Mouse (Mus musculus) erythroblast, embryonic 14.5 days (primary cell): Measurements from ENCODE around the gene Pabpc1l.

Source experiments
- GATA1 ChIP-seq: IDR thresholded peaks from 2 replicates; pipeline ENCODE4 v1.6.1; 2012; ENCODE audit warnings: low read length, inconsistent platforms, mixed read lengths
- TAL1 ChIP-seq: IDR thresholded peaks from 3 replicates; pipeline ENCODE4 v1.6.1; 2012; ENCODE audit warnings: low read length, inconsistent platforms, mixed read lengths

- TF ChIP-seq GATA1 (no peak), TAL1 (no peak)
Observed at GRCm38 (mm10) chr2:164022104-164022503, 3.1 kb upstream of the Pabpc1l start.
